Mouse (Mus musculus): ENCODE results near the gene Sema6d.

DNA sequence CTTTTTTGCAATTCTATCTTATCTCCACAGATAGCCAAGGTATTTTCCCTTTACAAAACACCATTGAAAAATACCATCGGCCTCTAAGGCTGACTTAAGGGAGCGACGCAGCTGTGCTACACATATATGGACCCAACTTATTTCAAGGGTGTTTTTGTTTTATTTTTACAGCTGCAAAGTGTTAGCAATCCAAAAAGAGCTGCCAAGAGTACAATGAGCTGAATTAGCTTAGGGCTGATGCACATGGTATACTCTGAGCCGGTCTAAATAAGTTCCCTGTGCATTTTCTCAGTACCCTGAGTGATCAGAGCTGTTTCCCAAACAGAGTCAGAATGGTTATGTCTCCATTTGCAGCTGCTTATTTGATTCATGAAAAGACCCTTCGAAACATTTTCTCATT is 340.0 kb downstream of the Sema6d start:
- TF ChIP-seq POLR2A (IDR thresholded peaks at IDR 0.05; ENCODE audit: borderline replicate concordance, extremely low read depth, low read depth, low read length): no peak
- TF ChIP-seq CTCF (IDR thresholded peaks at IDR 0.05; ENCODE audit: insufficient read depth, low read length): no peak

Data from lung, adult 2 months (tissue).